Mouse (Mus musculus): ENCODE measurements around the gene Ggt6.

Gene Ggt6

GRCm38 (mm10) chr11:72434963-72435693 lies at the start of gene Ggt6:
TSS of gene Ggt6 (plus strand) at chr11:72435526.
- no peak for DNase-seq

- no peak for DNase-seq
These were observed 47.2 kb upstream of the Ggt6 start for GRCm38 (mm10) chr11:72388113-72388529.

- no peak for DNase-seq
These were observed 45.8 kb upstream of the Ggt6 start for GRCm38 (mm10) chr11:72389407-72390142.

GRCm38 (mm10) chr11:72391181-72391580 lies 44.1 kb upstream of the Ggt6 start:
- no peak for DNase-seq

- no peak for DNase-seq
These were observed 42.1 kb upstream of the Ggt6 start for GRCm38 (mm10) chr11:72393243-72393642.

- DNase-seq = no peak
These were observed 41.7 kb upstream of the Ggt6 start for GRCm38 (mm10) chr11:72393669-72394068.

GRCm38 (mm10) chr11:72394694-72395093 lies 40.6 kb upstream of the Ggt6 start:
- DNase-seq = no peak

GRCm38 (mm10) chr11:72395652-72396051 lies 39.7 kb upstream of the Ggt6 start:
- no peak for DNase-seq

GRCm38 (mm10) chr11:72396621-72397020 lies 38.7 kb upstream of the Ggt6 start:
- DNase-seq = no peak

GRCm38 (mm10) chr11:72397072-72397471 lies 38.3 kb upstream of the Ggt6 start:
- DNase-seq = no peak

- DNase-seq = no peak
These were observed 37.4 kb upstream of the Ggt6 start for GRCm38 (mm10) chr11:72397811-72398525.

GRCm38 (mm10) chr11:72401068-72401467 lies 34.3 kb upstream of the Ggt6 start:
- no peak for DNase-seq

GRCm38 (mm10) chr11:72402017-72402416 lies 33.3 kb upstream of the Ggt6 start:
- DNase-seq = no peak

- DNase-seq = no peak
These were observed 32.4 kb upstream of the Ggt6 start for GRCm38 (mm10) chr11:72402969-72403368.

- no peak for DNase-seq
These were observed 29.8 kb upstream of the Ggt6 start for GRCm38 (mm10) chr11:72405532-72405931.

GRCm38 (mm10) chr11:72406079-72406675 lies 29.1 kb upstream of the Ggt6 start:
- no peak for DNase-seq

- DNase-seq = no peak
These were observed 28.2 kb upstream of the Ggt6 start for GRCm38 (mm10) chr11:72407081-72407480.

GRCm38 (mm10) chr11:72407574-72407973 lies 27.8 kb upstream of the Ggt6 start:
- DNase-seq = no peak

- DNase-seq = no peak
These were observed 26.7 kb upstream of the Ggt6 start for GRCm38 (mm10) chr11:72408451-72409170.

- no peak for DNase-seq
These were observed 25.5 kb upstream of the Ggt6 start for GRCm38 (mm10) chr11:72409649-72410385.

GRCm38 (mm10) chr11:72410521-72411092 lies 24.7 kb upstream of the Ggt6 start:
- no peak for DNase-seq

Measured in liver (tissue).